In genomic region chr11:70201691-70202090, GRCm38 (mm10) we compare ENCODE assay signal across 9 mouse cellular contexts. TPM values are rescaled to one million over a fixed set of nuclear protein-coding genes. Genes with fewer than 3 reads are reported as not detected.
DNase-seq lines count a peak whose midpoint lies in the region; ATAC-seq and TF ChIP-seq lines count a peak whose summit lies in the region.
"Had no signal": no experiment of that assay in that cellular context is flagged by ENCODE, and none has a peak within 500 bp of the region (broad histone marks: within the 10 kb centered on the region; RNA-seq: fewer than 3 reads in every experiment).

No protein-coding gene starts in this region.

- 37% methylated on average over 5 of the region's 5 CpGs for WGBS in kidney, embryonic 14.5 days

- no peaks in the 10 kb centered on the region for H3K9me3 ChIP-seq in ES-E14 (ENCODE audit: control insufficient read depth, insufficient read depth, low read depth, low read length)
- no peaks in the 10 kb centered on the region for H3K9me3 ChIP-seq in kidney, embryonic 14.5 days (ENCODE audit: control insufficient read depth, low read length)
- H3K9me3 ChIP-seq: hindbrain, embryonic 15.5 days had no signal

- H3K4me2 ChIP-seq in kidney, embryonic 14.5 days (replicated peaks; ENCODE audit: low read depth, low read length), result no peak overlapping the region
- H3K4me2 ChIP-seq: hindbrain, embryonic 15.5 days had no signal

- H3K27ac ChIP-seq in ES-E14 (ENCODE audit: insufficient read depth, low read depth, low read length, poor library complexity, severe bottlenecking), result no peak overlapping the region
- no peak overlapping the region for H3K27ac ChIP-seq in kidney, embryonic 14.5 days (ENCODE audit: low read depth, low read length)
- H3K27ac ChIP-seq: hindbrain, embryonic 15.5 days had no signal

- in situ Hi-C loops in ES-E14 (cut with MboI; ENCODE audit: low sequenced_read_pairs in 2 of 2, unreplicated experiment in 2 of 2), result no loop called here

- no peaks in the 10 kb centered on the region for H3K36me3 ChIP-seq in ES-E14 (ENCODE audit: control insufficient read depth, insufficient read depth, low read length, poor library complexity, severe bottlenecking)
- H3K36me3 ChIP-seq in kidney, embryonic 14.5 days (ENCODE audit: control insufficient read depth, insufficient read depth, low read length), result no peaks in the 10 kb centered on the region
- H3K36me3 ChIP-seq: hindbrain, embryonic 15.5 days had no signal

- 0 out of 2 replicates have a peak, but pooled peaks have one; percentile 31 for ATAC-seq in cerebellum, adult (ENCODE audit: insufficient number of reproducible peaks, low FRiP score, low TSS enrichment)
- peak; percentile 68; the same call in 1 of the 2 replicates for ATAC-seq in kidney, embryonic 14.5 days (ENCODE audit: low FRiP score, low TSS enrichment)

- peak; percentile 92 for DNase-seq in 3T3-L1 (ENCODE audit: low read depth, low spot score)
- peak; percentile 68 for DNase-seq in ES-E14 (ENCODE audit: low read depth, low spot score)
- DNase-seq in frontal cortex, postnatal 25 days (ENCODE audit: low spot score in 2 of 2), result peak; percentile 56 to 65
- DNase-seq in lung, adult 18-20 months, result peak; percentile 84 to 88
- DNase-seq in right cerebral cortex, adult 2 months (ENCODE audit: low spot score in 2 of 2), result peak; percentile 78 to 79
- DNase-seq in urinary bladder, adult 18-20 months (ENCODE audit: low spot score in 2 of 2), result peak; percentile 76 to 78

- H3K27me3 ChIP-seq in kidney, embryonic 14.5 days (ENCODE audit: control insufficient read depth, insufficient read depth, low read length), result no peaks in the 10 kb centered on the region
- H3K27me3 ChIP-seq: hindbrain, embryonic 15.5 days had no signal

- H3K4me1 ChIP-seq in ES-E14 (ENCODE audit: control insufficient read depth in 2 of 2, insufficient read depth in 2 of 2, low read length in 2 of 2, poor library complexity in 1 of 2), result 0 out of 4 replicates have a peak, but pooled peaks cover 0 to 5% of the 10 kb centered on the region in 2 experiments
- H3K4me1 ChIP-seq in kidney, embryonic 14.5 days (ENCODE audit: control insufficient read depth, insufficient read depth, low read length), result peaks cover 9% of the 10 kb centered on the region
- H3K4me1 ChIP-seq: hindbrain, embryonic 15.5 days had no signal

- no peak overlapping the region for H3K9ac ChIP-seq in ES-E14 (ENCODE audit: insufficient read depth, low read depth, low read length, poor library complexity, severe bottlenecking)
- no peak overlapping the region for H3K9ac ChIP-seq in kidney, embryonic 14.5 days (ENCODE audit: low read depth, low read length)
- H3K9ac ChIP-seq: hindbrain, embryonic 15.5 days had no signal

- H3K4me3 ChIP-seq in ES-E14 (ENCODE audit: insufficient read depth in 1 of 2, low read depth in 1 of 2, low read length in 2 of 2, poor library complexity in 1 of 2, severe bottlenecking in 1 of 2), result peak overlapping the region in 1 of 2 experiments; percentile 37; a peak in 1 of 4 replicates
- H3K4me3 ChIP-seq in kidney, embryonic 14.5 days (ENCODE audit: low read length), result no peak overlapping the region
- H3K4me3 ChIP-seq: hindbrain, embryonic 15.5 days had no signal

TF ChIP-seq in ES-E14, 5 proteins besides CTCF, POLR2A, EP300 and RAD21:
- no peak for TF ChIP-seq ZNF384 (IDR thresholded peaks at IDR 0.05; ENCODE audit: low read depth, low read length)

RNA-seq across cellular contexts. Expression of gene Slc16a11, which starts 10.9 kb away (rescaled TPM):
- 0.98 and 3.0 TPM in 2 replicates for total RNA-seq in ES-E14 (2012; rRNA removed)
- 3.0 and 3.5 TPM in 2 replicates for polyA plus RNA-seq in kidney, embryonic 14.5 days (2014; fragmentation: Nextera tagmentation; extraction: Ambion mirVana)

RNA-seq across cellular contexts. Expression of gene Slc16a13, which starts 19.2 kb away (rescaled TPM):
- total RNA-seq in ES-E14 (2012; rRNA removed), result 10.7 and 12.4 TPM in 2 replicates
- 8.4 and 14.2 TPM in 2 replicates for polyA plus RNA-seq in kidney, embryonic 14.5 days (2014; fragmentation: Nextera tagmentation; extraction: Ambion mirVana)

RNA-seq across cellular contexts. Expression of gene Bcl6b, which starts 27.9 kb away (rescaled TPM):
- total RNA-seq in ES-E14 (2012; rRNA removed), result 5.2 and 7.1 TPM in 2 replicates
- polyA plus RNA-seq in kidney, embryonic 14.5 days (2014; fragmentation: Nextera tagmentation; extraction: Ambion mirVana), result 19.2 and 20.0 TPM in 2 replicates

RNA-seq across cellular contexts. Expression of gene 0610010K14Rik, which starts 36.0 kb away (rescaled TPM):
- 49.9 and 59.4 TPM in 2 replicates for total RNA-seq in ES-E14 (2012; rRNA removed)
- polyA plus RNA-seq in kidney, embryonic 14.5 days (2014; fragmentation: Nextera tagmentation; extraction: Ambion mirVana), result 180 and 243 TPM in 2 replicates

RNA-seq across cellular contexts. Expression of gene Gm21988, which starts 37.9 kb away (rescaled TPM):
- total RNA-seq in ES-E14 (2012; rRNA removed), result 2.4 and 4.5 TPM in 2 replicates
- 7.8 and 10.5 TPM in 2 replicates for polyA plus RNA-seq in kidney, embryonic 14.5 days (2014; fragmentation: Nextera tagmentation; extraction: Ambion mirVana)
